Mouse (Mus musculus) liver (tissue): Measurements from ENCODE around the gene Aco2.
A peak's percentile ranks its signal among the peaks of the same experiment; 100 is the strongest.

Experiments used
- DNase-seq: peaks from one replicate; pipeline ENCODE4 v3.0.0-alpha.2; 2020; ENCODE audit warnings: mixed read lengths

Aco2 gene

GRCm38 (mm10) chr15:81872262-81873136 lies at the start of gene Aco2:
Gene Aco2 (plus strand): TSS chr15:81872309.
- peak; percentile 99 for DNase-seq

- no peak for DNase-seq
These were observed 49.5 kb upstream of the Aco2 start for GRCm38 (mm10) chr15:81822631-81823030.

GRCm38 (mm10) chr15:81824832-81825231 lies 47.3 kb upstream of the Aco2 start:
- no peak for DNase-seq

GRCm38 (mm10) chr15:81828426-81829207 lies 43.5 kb upstream of the Aco2 start:
- no peak for DNase-seq

GRCm38 (mm10) chr15:81829208-81829580 lies 42.9 kb upstream of the Aco2 start:
- no peak for DNase-seq

GRCm38 (mm10) chr15:81830530-81830929 lies 41.6 kb upstream of the Aco2 start:
- no peak for DNase-seq

GRCm38 (mm10) chr15:81831136-81831825 lies 40.8 kb upstream of the Aco2 start:
- DNase-seq: peak; percentile 92

GRCm38 (mm10) chr15:81832219-81832618 lies 39.9 kb upstream of the Aco2 start:
- no peak for DNase-seq

GRCm38 (mm10) chr15:81833481-81833880 lies 38.6 kb upstream of the Aco2 start:
- no peak for DNase-seq

- DNase-seq: no peak
These were observed 37.8 kb upstream of the Aco2 start for GRCm38 (mm10) chr15:81834171-81834841.

- DNase-seq: no peak
These were observed 36.9 kb upstream of the Aco2 start for GRCm38 (mm10) chr15:81835007-81835880.

- peak; percentile 68 for DNase-seq
These were observed 35.8 kb upstream of the Aco2 start for GRCm38 (mm10) chr15:81836124-81836821.

- no peak for DNase-seq
These were observed 34.9 kb upstream of the Aco2 start for GRCm38 (mm10) chr15:81836966-81837920.

- DNase-seq: no peak
These were observed 33.4 kb upstream of the Aco2 start for GRCm38 (mm10) chr15:81838554-81839235.

- peak; percentile 31 for DNase-seq
These were observed 32.5 kb upstream of the Aco2 start for GRCm38 (mm10) chr15:81839634-81840033.

GRCm38 (mm10) chr15:81840306-81840705 lies 31.8 kb upstream of the Aco2 start:
- DNase-seq: no peak

GRCm38 (mm10) chr15:81842275-81842674 lies 29.8 kb upstream of the Aco2 start:
- no peak for DNase-seq

GRCm38 (mm10) chr15:81845033-81845625 lies 27.0 kb upstream of the Aco2 start:
- DNase-seq: no peak

- no peak for DNase-seq
These were observed 26.4 kb upstream of the Aco2 start for GRCm38 (mm10) chr15:81845724-81846123.
